Mouse (Mus musculus) liver, embryonic 14.5 days (tissue): ENCODE measurements around the gene Chic2.

Experiments
- CTCF ChIP-seq: IDR thresholded peaks from 2 replicates; pipeline ENCODE4 v1.5.1; 2016; ENCODE audit warnings: antibody characterized with exemption, low read depth, control low read depth
- EP300 ChIP-seq: IDR thresholded peaks from 2 replicates; pipeline ENCODE4 v1.6.1; 2016; ENCODE audit warnings: antibody characterized with exemption, low read depth

- no peak for TF ChIP-seq CTCF
- TF ChIP-seq EP300 = no peak
These were observed 2.2 kb upstream of the Chic2 start for GRCm38 (mm10) chr5:75046681-75047321.
